Mouse (Mus musculus) liver, embryonic 15.5 days (tissue): Measurements from ENCODE around the gene Prpf4b. TPM values are rescaled to one million over a fixed set of nuclear protein-coding genes. Genes with fewer than 3 reads are reported as not detected.
"Not testable (repeated sequence)": the region's sequence is repeated elsewhere in the genome, so short reads cannot be mapped to it uniquely, and the experiment has no call there.

Experiments used
- ATAC-seq: fragments of 200-750 bp; cut with Nextera tagmentation; 2 replicates; pipeline ENCODE4 v1.8.0; 2017; ENCODE audit warnings: moderate number of reproducible peaks, mild to moderate bottlenecking, moderate library complexity; ENCODE audit not compliant: insufficient read depth
- H3K27ac ChIP-seq: fragments of 300-500 bp; sonication (generic); replicated peaks from 2 replicates; pipeline ENCODE4 v1.5.1; 2015; ENCODE audit warnings: mild to moderate bottlenecking, inconsistent platforms
- H3K27me3 ChIP-seq: fragments of 300-500 bp; sonication (generic); 2 replicates; pipeline ENCODE4 v1.6.1; 2015; ENCODE audit warnings: mild to moderate bottlenecking, inconsistent platforms
- H3K36me3 ChIP-seq: fragments of 300-500 bp; sonication (generic); replicated peaks from 2 replicates; pipeline ENCODE4 v1.6.1; 2015; ENCODE audit warnings: moderate library complexity, mild to moderate bottlenecking, inconsistent platforms
- H3K4me1 ChIP-seq: fragments of 300-500 bp; sonication (generic); replicated peaks from 2 replicates; pipeline ENCODE4 v1.6.1; 2015; ENCODE audit warnings: inconsistent platforms
- H3K4me2 ChIP-seq: fragments of 300-500 bp; sonication (generic); 2 replicates; pipeline ENCODE4 v1.6.1; 2015; ENCODE audit warnings: moderate library complexity, mild to moderate bottlenecking, inconsistent platforms
- H3K4me3 ChIP-seq: fragments of 300-500 bp; sonication (generic); replicated peaks from 2 replicates; pipeline ENCODE4 v1.5.1; 2015; ENCODE audit warnings: mild to moderate bottlenecking, inconsistent platforms
- H3K9ac ChIP-seq: fragments of 300-500 bp; sonication (generic); 2 replicates; pipeline ENCODE4 v1.6.1; 2015; ENCODE audit warnings: moderate library complexity, mild to moderate bottlenecking, inconsistent platforms
- H3K9me3 ChIP-seq: fragments of 300-500 bp; sonication (generic); replicated peaks from 2 replicates; pipeline ENCODE4 v1.6.1; 2016; ENCODE audit warnings: inconsistent platforms
- WGBS: fragments of 180-500 bp; shearing (Covaris S2); methylation state at CpG from one replicate; pipeline ENCODE4 v1.1.7; 2015; ENCODE audit warnings: mixed read lengths; ENCODE audit not compliant: insufficient replicate concordance; 5-methylcytosine and 5-hydroxymethylcytosine counted together
- polyA plus RNA-seq: library from polyadenylated mRNA; unstranded; fragments of >200 nt; fragmentation: Nextera tagmentation; extraction: Ambion mirVana; gene quantifications from 2 replicates; pipeline ENCODE4 v1.2.1, GENCODE M21; 2015

Prpf4b gene
- polyA plus RNA-seq, 1 experiment from 2014 or later: 28.8 TPM

GRCm38 (mm10) chr13:34873801-34874681 lies 1.1 kb upstream of the Prpf4b start:
- peak overlapping the region; percentile 97 for H3K27ac ChIP-seq
- peak; percentile 90 for ATAC-seq

GRCm38 (mm10) chr13:34874736-34875135 lies 366 bp upstream of the Prpf4b start:
- peaks cover 45% of the 10 kb centered on the region for H3K4me1 ChIP-seq
- H3K27ac ChIP-seq: peak overlapping the region; percentile 97
- H3K36me3 ChIP-seq, H3K9me3 ChIP-seq, ATAC-seq, H3K27me3 ChIP-seq: not testable (repeated sequence)
- H3K4me2 ChIP-seq: peak overlapping the region; percentile 86
- peak overlapping the region; percentile 82 for H3K4me3 ChIP-seq
- WGBS: 12% methylated on average over 13 of the region's 13 CpGs
- peak overlapping the region; percentile 90 for H3K9ac ChIP-seq

More at GRCm38 (mm10) chr13:34873801-34874681, 1.1 kb upstream of the Prpf4b start:
- Histone ChIP-seq H3K9ac (peak overlapping the region; percentile 90), H3K4me3 (peak overlapping the region; percentile 82), H3K27me3 (no peaks in the 10 kb centered on the region), H3K4me2 (peak overlapping the region; percentile 86), H3K9me3 (no peaks in the 10 kb centered on the region), H3K36me3 (peaks cover 2% of the 10 kb centered on the region; the same call in 1 of the 2 replicates), H3K4me1 (peaks cover 39% of the 10 kb centered on the region)
- 4% methylated on average over 45 of the region's 45 CpGs for WGBS

GRCm38 (mm10) chr13:34875741-34876445 lies 791 bp downstream of the Prpf4b start:
- Histone ChIP-seq H3K27ac (peak overlapping the region; percentile 97), H3K9me3 (no peaks in the 10 kb centered on the region), H3K36me3 (peaks cover 13% of the 10 kb centered on the region), H3K4me2 (peak overlapping the region; percentile 86), H3K27me3 (no peaks in the 10 kb centered on the region), H3K4me3 (peak overlapping the region; percentile 82), H3K4me1 (peaks cover 45% of the 10 kb centered on the region), H3K9ac (peak overlapping the region; percentile 90)
- ATAC-seq: peak; percentile 49
- under 1% methylated on average over 50 of the region's 50 CpGs for WGBS

- no peak for ATAC-seq
- Histone ChIP-seq H3K9me3 (no peaks in the 10 kb centered on the region), H3K4me2 (peak overlapping the region; percentile 86), H3K27ac (peak overlapping the region; percentile 97), H3K36me3 (peaks cover 19% of the 10 kb centered on the region), H3K4me3 (peak overlapping the region; percentile 82), H3K27me3 (no peaks in the 10 kb centered on the region), H3K4me1 (peaks cover 50% of the 10 kb centered on the region), H3K9ac (peak overlapping the region; percentile 90)
- WGBS: 0% methylated on average over 3 of the region's 3 CpGs
Observed at GRCm38 (mm10) chr13:34876481-34876880, 1.4 kb downstream of the Prpf4b start.

GRCm38 (mm10) chr13:34892871-34893270 lies 17.8 kb downstream of the Prpf4b start:
- H3K9me3 ChIP-seq: no peaks in the 10 kb centered on the region
- H3K4me1 ChIP-seq: no peaks in the 10 kb centered on the region
- no peak overlapping the region for H3K4me2 ChIP-seq
- peaks cover 92% of the 10 kb centered on the region for H3K36me3 ChIP-seq
- 88% methylated on average over 1 of the region's 1 CpGs for WGBS
- ATAC-seq: no peak
- no peak overlapping the region for H3K27ac ChIP-seq
- H3K4me3 ChIP-seq: no peak overlapping the region
- no peak overlapping the region for H3K9ac ChIP-seq
- H3K27me3 ChIP-seq: no peaks in the 10 kb centered on the region

GRCm38 (mm10) chr13:34914614-34915013 lies 39.5 kb downstream of the Prpf4b start:
- Histone ChIP-seq H3K4me1 (no peaks in the 10 kb centered on the region), H3K9ac (no peak overlapping the region), H3K27ac (no peak overlapping the region), H3K36me3 (no peaks in the 10 kb centered on the region), H3K27me3 (peaks cover 11% of the 10 kb centered on the region; the same call in 1 of the 2 replicates), H3K9me3 (no peaks in the 10 kb centered on the region), H3K4me3 (no peak overlapping the region), H3K4me2 (no peak overlapping the region)
- no peak for ATAC-seq
- WGBS: 30% methylated on average over 9 of the region's 9 CpGs

GRCm38 (mm10) chr13:34916520-34917167 lies 41.5 kb downstream of the Prpf4b start:
- H3K27me3 ChIP-seq: peaks cover 11% of the 10 kb centered on the region; the same call in 1 of the 2 replicates
- peak overlapping the region; percentile 11 for H3K4me3 ChIP-seq
- ATAC-seq: no peak
- H3K36me3 ChIP-seq: no peaks in the 10 kb centered on the region
- H3K4me2 ChIP-seq: peak overlapping the region; percentile 51
- no peaks in the 10 kb centered on the region for H3K4me1 ChIP-seq
- no peak overlapping the region for H3K9ac ChIP-seq
- H3K9me3 ChIP-seq: no peaks in the 10 kb centered on the region
- 38% methylated on average over 37 of the region's 37 CpGs for WGBS
- no peak overlapping the region for H3K27ac ChIP-seq

GRCm38 (mm10) chr13:34924210-34924609 lies 49.1 kb downstream of the Prpf4b start, which contains the start of the genes Fam217a and 4933417A18Rik:
TSS of gene Fam217a (minus strand) at chr13:34924310.
TSS of gene 4933417A18Rik (plus strand) at chr13:34924409.
- Histone ChIP-seq H3K9me3 (no peaks in the 10 kb centered on the region), H3K27me3 (no peaks in the 10 kb centered on the region), H3K36me3 (no peaks in the 10 kb centered on the region), H3K9ac (no peak within 1 kb of the TSS), H3K4me2 (no peak within 1 kb of the TSS), H3K4me3 (no peak within 1 kb of the TSS), H3K4me1 (no peaks in the 10 kb centered on the region), H3K27ac (no peak within 1 kb of the TSS)
- 52% methylated on average over 4 of the region's 4 CpGs for WGBS
- no peak for ATAC-seq

GRCm38 (mm10) chr13:34934931-34935644 lies 60.0 kb downstream of the Prpf4b start:
- Histone ChIP-seq H3K27me3 (no peaks in the 10 kb centered on the region), H3K4me3 (no peak overlapping the region), H3K27ac (no peak overlapping the region), H3K36me3 (no peaks in the 10 kb centered on the region), H3K4me2 (no peak overlapping the region), H3K9ac (no peak overlapping the region), H3K9me3 (no peaks in the 10 kb centered on the region), H3K4me1 (no peaks in the 10 kb centered on the region)
- WGBS: 59% methylated on average over 10 of the region's 10 CpGs
- ATAC-seq: no peak

GRCm38 (mm10) chr13:34942370-34942769 lies 67.3 kb downstream of the Prpf4b start:
- ATAC-seq: no peak

More at GRCm38 (mm10) chr13:34942370-34942769, 67.3 kb downstream of the Prpf4b start:
- Histone ChIP-seq H3K9ac (no peak overlapping the region), H3K36me3 (no peaks in the 10 kb centered on the region), H3K9me3 (no peaks in the 10 kb centered on the region), H3K4me3 (no peak overlapping the region), H3K4me1 (no peaks in the 10 kb centered on the region), H3K4me2 (no peak overlapping the region), H3K27me3 (no peaks in the 10 kb centered on the region), H3K27ac (no peak overlapping the region)
